Mouse (Mus musculus): ENCODE measurements around the gene Adam12. TPM values are rescaled to one million over a fixed set of nuclear protein-coding genes. Genes with fewer than 3 reads are reported as not detected.

Gene Adam12
- polyA plus RNA-seq, 1 experiment from 2014 or later, result 1.0 TPM

GRCm38 (mm10) chr7:134237356-134237755 lies 5.4 kb upstream of the Adam12 start:
- WGBS, result 64% methylated on average over 2 of the region's 2 CpGs
- Histone ChIP-seq H3K27me3 (replicated peaks; ENCODE audit: control insufficient read depth, insufficient read depth, low read length) (no peaks in the 10 kb centered on the region), H3K27ac (ENCODE audit: low read depth, low read length) (no peak overlapping the region), H3K4me1 (replicated peaks; ENCODE audit: control insufficient read depth, insufficient read depth, low read length) (no peaks in the 10 kb centered on the region), H3K4me3 (ENCODE audit: low read depth, low read length) (no peak overlapping the region), H3K36me3 (ENCODE audit: control insufficient read depth, insufficient read depth) (no peaks in the 10 kb centered on the region), H3K4me2 (replicated peaks; ENCODE audit: low read depth) (no peak overlapping the region), H3K9me3 (ENCODE audit: control insufficient read depth) (no peaks in the 10 kb centered on the region), H3K9ac (ENCODE audit: low read depth, low read length) (no peak overlapping the region)
- no peak for TF ChIP-seq CTCF (IDR thresholded peaks at IDR 0.05; ENCODE audit: low read depth)
- ATAC-seq, result no peak

DNA sequence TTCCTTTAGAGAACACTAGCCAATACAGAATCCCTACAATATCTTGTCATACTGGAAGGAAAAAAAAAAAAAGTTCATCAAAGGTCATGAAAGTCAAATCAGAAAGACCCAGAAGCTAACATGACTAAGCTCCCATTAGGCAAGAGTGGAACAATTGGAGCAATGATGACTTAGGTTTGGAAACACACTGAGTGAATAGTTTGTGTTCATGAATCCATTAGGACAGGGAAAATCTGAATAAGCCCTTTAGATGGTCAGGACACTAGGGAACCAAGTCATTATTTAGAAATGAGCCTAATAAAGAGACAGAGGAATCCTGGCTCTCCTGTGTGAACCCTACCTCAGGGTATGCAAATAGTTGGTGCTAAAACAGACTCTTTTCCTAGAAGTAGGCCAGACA lies 4.8 kb upstream of the Adam12 start:
- no peak overlapping the region for H3K4me2 ChIP-seq (replicated peaks; ENCODE audit: low read depth)
- no peaks in the 10 kb centered on the region for H3K9me3 ChIP-seq (ENCODE audit: control insufficient read depth)
- H3K4me3 ChIP-seq (ENCODE audit: low read depth, low read length), result no peak overlapping the region
- no peaks in the 10 kb centered on the region for H3K4me1 ChIP-seq (replicated peaks; ENCODE audit: control insufficient read depth, insufficient read depth, low read length)
- no peak overlapping the region for H3K9ac ChIP-seq (ENCODE audit: low read depth, low read length)
- H3K36me3 ChIP-seq (ENCODE audit: control insufficient read depth, insufficient read depth), result no peaks in the 10 kb centered on the region
- no peak overlapping the region for H3K27ac ChIP-seq (ENCODE audit: low read depth, low read length)
- no peaks in the 10 kb centered on the region for H3K27me3 ChIP-seq (replicated peaks; ENCODE audit: control insufficient read depth, insufficient read depth, low read length)
- no peak for TF ChIP-seq CTCF (IDR thresholded peaks at IDR 0.05; ENCODE audit: low read depth)
- ATAC-seq, result no peak

GRCm38 (mm10) chr7:134235552-134235951 lies 3.6 kb upstream of the Adam12 start:
- H3K36me3 ChIP-seq (ENCODE audit: control insufficient read depth, insufficient read depth), result no peaks in the 10 kb centered on the region
- no peaks in the 10 kb centered on the region for H3K9me3 ChIP-seq (ENCODE audit: control insufficient read depth)
- no peak overlapping the region for H3K4me3 ChIP-seq (ENCODE audit: low read depth, low read length)
- H3K9ac ChIP-seq (ENCODE audit: low read depth, low read length), result no peak overlapping the region
- no peak overlapping the region for H3K27ac ChIP-seq (ENCODE audit: low read depth, low read length)
- TF ChIP-seq CTCF (IDR thresholded peaks at IDR 0.05; ENCODE audit: low read depth), result no peak
- no peaks in the 10 kb centered on the region for H3K4me1 ChIP-seq (replicated peaks; ENCODE audit: control insufficient read depth, insufficient read depth, low read length)
- no peak overlapping the region for H3K4me2 ChIP-seq (replicated peaks; ENCODE audit: low read depth)
- no peak for ATAC-seq
- H3K27me3 ChIP-seq (replicated peaks; ENCODE audit: control insufficient read depth, insufficient read depth, low read length), result no peaks in the 10 kb centered on the region
- WGBS, result 61% methylated on average over 2 of the region's 2 CpGs

DNA sequence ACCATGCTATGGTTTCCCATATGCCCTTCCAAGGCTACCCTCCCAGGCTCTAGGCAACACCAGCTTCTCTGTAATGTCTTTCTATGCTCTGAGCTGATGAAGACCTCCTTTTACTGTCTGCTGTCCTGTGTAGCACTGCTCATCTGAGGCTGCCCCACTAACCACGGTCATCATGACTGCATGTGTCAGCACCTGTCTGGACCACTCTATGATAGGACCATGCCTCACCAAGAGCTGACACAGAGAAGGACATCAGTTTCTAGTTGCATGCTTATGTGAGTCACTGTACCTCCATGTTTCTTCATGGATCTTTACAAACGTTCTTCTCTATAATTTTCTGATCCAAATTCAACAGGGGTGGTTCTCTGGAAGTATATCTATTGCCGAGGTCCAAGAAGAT lies 1.2 kb downstream of the Adam12 start:
- Histone ChIP-seq H3K4me2 (replicated peaks; ENCODE audit: low read depth) (no peak overlapping the region), H3K4me3 (ENCODE audit: low read depth, low read length) (no peak overlapping the region), H3K9me3 (ENCODE audit: control insufficient read depth) (no peaks in the 10 kb centered on the region), H3K27ac (ENCODE audit: low read depth, low read length) (no peak overlapping the region), H3K27me3 (replicated peaks; ENCODE audit: control insufficient read depth, insufficient read depth, low read length) (peaks cover 7% of the 10 kb centered on the region), H3K9ac (ENCODE audit: low read depth, low read length) (no peak overlapping the region), H3K36me3 (ENCODE audit: control insufficient read depth, insufficient read depth) (no peaks in the 10 kb centered on the region), H3K4me1 (replicated peaks; ENCODE audit: control insufficient read depth, insufficient read depth, low read length) (no peaks in the 10 kb centered on the region)
- WGBS, result 85% methylated on average over 3 of the region's 3 CpGs
- TF ChIP-seq CTCF (IDR thresholded peaks at IDR 0.05; ENCODE audit: low read depth), result no peak
- no peak for ATAC-seq

DNA sequence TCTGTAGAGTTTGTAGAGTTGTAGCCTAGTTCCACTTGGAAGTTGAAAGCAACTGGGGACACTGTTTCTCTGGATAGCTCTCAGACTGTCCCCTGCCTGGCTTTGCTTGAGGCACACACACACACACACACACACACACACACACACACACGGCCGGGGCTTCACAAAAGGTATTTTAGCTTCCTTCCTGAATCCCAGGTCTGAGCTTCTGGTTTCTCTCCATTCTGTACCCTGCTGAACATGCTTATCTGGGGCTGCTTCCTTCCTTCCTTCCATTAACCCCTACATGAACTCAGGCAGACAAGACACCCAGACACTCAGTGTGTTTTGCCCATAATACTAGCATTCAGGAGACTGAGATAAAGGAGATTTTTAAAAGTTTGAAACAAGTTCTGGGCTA lies 2.0 kb downstream of the Adam12 start:
- H3K27me3 ChIP-seq (replicated peaks; ENCODE audit: control insufficient read depth, insufficient read depth, low read length), result peaks cover 15% of the 10 kb centered on the region
- WGBS, result 58% methylated on average over 2 of the region's 2 CpGs
- H3K4me3 ChIP-seq (ENCODE audit: low read depth, low read length), result no peak overlapping the region
- ATAC-seq, result no peak
- no peak overlapping the region for H3K9ac ChIP-seq (ENCODE audit: low read depth, low read length)
- H3K9me3 ChIP-seq (ENCODE audit: control insufficient read depth), result no peaks in the 10 kb centered on the region
- no peak overlapping the region for H3K4me2 ChIP-seq (replicated peaks; ENCODE audit: low read depth)
- H3K36me3 ChIP-seq (ENCODE audit: control insufficient read depth, insufficient read depth), result no peaks in the 10 kb centered on the region
- H3K27ac ChIP-seq (ENCODE audit: low read depth, low read length), result no peak overlapping the region
- no peaks in the 10 kb centered on the region for H3K4me1 ChIP-seq (replicated peaks; ENCODE audit: control insufficient read depth, insufficient read depth, low read length)
- TF ChIP-seq CTCF (IDR thresholded peaks at IDR 0.05; ENCODE audit: low read depth), result no peak

- H3K27ac ChIP-seq (ENCODE audit: low read depth, low read length), result no peak overlapping the region
- peaks cover 32% of the 10 kb centered on the region for H3K27me3 ChIP-seq (replicated peaks; ENCODE audit: control insufficient read depth, insufficient read depth, low read length)
- no peak for ATAC-seq
- TF ChIP-seq CTCF (IDR thresholded peaks at IDR 0.05; ENCODE audit: low read depth), result no peak
- H3K4me3 ChIP-seq (ENCODE audit: low read depth, low read length), result no peak overlapping the region
- H3K4me1 ChIP-seq (replicated peaks; ENCODE audit: control insufficient read depth, insufficient read depth, low read length), result no peaks in the 10 kb centered on the region
- H3K9me3 ChIP-seq (ENCODE audit: control insufficient read depth), result no peaks in the 10 kb centered on the region
- WGBS, result 47% methylated on average over 13 of the region's 13 CpGs
- H3K36me3 ChIP-seq (ENCODE audit: control insufficient read depth, insufficient read depth), result no peaks in the 10 kb centered on the region
- no peak overlapping the region for H3K9ac ChIP-seq (ENCODE audit: low read depth, low read length)
- no peak overlapping the region for H3K4me2 ChIP-seq (replicated peaks; ENCODE audit: low read depth)
Observed at GRCm38 (mm10) chr7:134227773-134228455, 4.0 kb downstream of the Adam12 start.

DNA sequence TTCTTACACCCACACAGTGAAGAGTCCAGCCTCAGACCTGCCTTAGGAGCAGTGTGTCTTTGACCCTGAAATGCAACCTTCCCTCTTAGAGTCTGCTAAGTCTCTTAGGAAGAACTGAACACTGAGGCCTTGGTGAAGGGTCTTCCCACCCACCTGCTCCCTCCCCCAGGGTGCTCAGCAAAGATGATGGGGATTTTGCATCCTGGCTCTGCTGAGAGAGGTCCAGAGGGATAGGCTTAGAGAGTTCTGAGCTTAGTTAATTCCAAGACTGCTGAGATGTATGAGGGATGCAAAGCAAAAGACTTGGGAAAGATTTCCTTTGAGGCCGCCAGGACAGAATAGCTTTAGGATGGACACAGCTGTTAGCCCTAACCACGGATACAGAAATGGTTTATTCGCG lies 4.8 kb downstream of the Adam12 start:
- H3K4me1 ChIP-seq (replicated peaks; ENCODE audit: control insufficient read depth, insufficient read depth, low read length), result no peaks in the 10 kb centered on the region
- ATAC-seq, result no peak
- TF ChIP-seq CTCF (IDR thresholded peaks at IDR 0.05; ENCODE audit: low read depth), result no peak
- 71% methylated on average over 4 of the region's 4 CpGs for WGBS
- H3K36me3 ChIP-seq (ENCODE audit: control insufficient read depth, insufficient read depth), result no peaks in the 10 kb centered on the region
- H3K9ac ChIP-seq (ENCODE audit: low read depth, low read length), result no peak overlapping the region
- H3K4me3 ChIP-seq (ENCODE audit: low read depth, low read length), result no peak overlapping the region
- no peaks in the 10 kb centered on the region for H3K9me3 ChIP-seq (ENCODE audit: control insufficient read depth)
- no peak overlapping the region for H3K4me2 ChIP-seq (replicated peaks; ENCODE audit: low read depth)
- no peak overlapping the region for H3K27ac ChIP-seq (ENCODE audit: low read depth, low read length)
- H3K27me3 ChIP-seq (replicated peaks; ENCODE audit: control insufficient read depth, insufficient read depth, low read length), result peaks cover 32% of the 10 kb centered on the region
